Mouse (Mus musculus): Measurements from ENCODE around the gene Mpp2. TPM values are rescaled to one million over a fixed set of nuclear protein-coding genes. Genes with fewer than 3 reads are reported as not detected.

Gene Mpp2
- polyA plus RNA-seq, 1 experiment, result 12.8 TPM

- WGBS, result 84% methylated on average over 8 of the region's 8 CpGs
- Histone ChIP-seq H3K4me3 (replicated peaks; ENCODE audit: extremely low read depth, low read depth, low read length) (no peak overlapping the region), H3K4me1 (ENCODE audit: control insufficient read depth, insufficient read depth, low read length) (peaks cover 3% of the 10 kb centered on the region; the same call in 1 of the 2 replicates)
- no peak for DNase-seq
- TF ChIP-seq POLR2A (IDR thresholded peaks at IDR 0.05; ENCODE audit: borderline replicate concordance, extremely low read depth, low read depth, low read length) (no peak), CTCF (IDR thresholded peaks at IDR 0.05; ENCODE audit: insufficient read depth, low read length) (no peak)
Observed at GRCm38 (mm10) chr11:102008372-102008771, 79.9 kb downstream of the Mpp2 start.

Other genes with a start within 250 kb of the Mpp2 start
- 4.3 and 4.4 TPM in 2 replicates for gene Meox1, start 194.1 kb downstream of the Mpp2 start, polyA plus RNA-seq (2012; rRNA removed)
- gene Sost, start 121.5 kb downstream of the Mpp2 start, polyA plus RNA-seq (2012; rRNA removed), result 2.0 and 2.2 TPM in 2 replicates
- gene Cfap97d1, start 104.2 kb downstream of the Mpp2 start, polyA plus RNA-seq (2012; rRNA removed), result not detected in 2 replicates
- gene Dusp3, start 101.5 kb downstream of the Mpp2 start, polyA plus RNA-seq (2012; rRNA removed), result 176 and 296 TPM in 2 replicates
- gene Mpp3, start 60.1 kb downstream of the Mpp2 start, polyA plus RNA-seq (2012; rRNA removed), result 2.4 and 4.0 TPM in 2 replicates
- 7.8 and 12.0 TPM in 2 replicates for gene Cd300lg, start 47.0 kb downstream of the Mpp2 start, polyA plus RNA-seq (2012; rRNA removed)
- 6.3 and 9.8 TPM in 2 replicates for gene Ppy, start 12.8 kb upstream of the Mpp2 start, polyA plus RNA-seq (2012; rRNA removed)
- 9.6 TPM in 1 of 2 replicates, not detected in the other for gene Pyy, start 19.3 kb upstream of the Mpp2 start, polyA plus RNA-seq (2012; rRNA removed)
- 0.41 and 0.72 TPM in 2 replicates for gene Nags, start 57.0 kb upstream of the Mpp2 start, polyA plus RNA-seq (2012; rRNA removed)
- 20.5 and 26.7 TPM in 2 replicates for gene Tmem101, start 67.9 kb upstream of the Mpp2 start, polyA plus RNA-seq (2012; rRNA removed)
- 20.8 and 30.6 TPM in 2 replicates for gene Lsm12, start 96.8 kb upstream of the Mpp2 start, polyA plus RNA-seq (2012; rRNA removed)
- gene G6pc3, start 101.1 kb upstream of the Mpp2 start, polyA plus RNA-seq (2012; rRNA removed), result 74.4 and 82.5 TPM in 2 replicates
- gene Hdac5, start 141.7 kb upstream of the Mpp2 start, polyA plus RNA-seq (2012; rRNA removed), result 140 and 160 TPM in 2 replicates
- gene BC030867, start 160.4 kb upstream of the Mpp2 start, polyA plus RNA-seq (2012; rRNA removed), result 0.65 and 0.68 TPM in 2 replicates
- gene Asb16, start 180.2 kb upstream of the Mpp2 start, polyA plus RNA-seq (2012; rRNA removed), result 0.15 and 1.8 TPM in 2 replicates
- gene Tmub2, start 196.4 kb upstream of the Mpp2 start, polyA plus RNA-seq (2012; rRNA removed), result 46.3 and 53.4 TPM in 2 replicates
- gene Atxn7l3, start 208.1 kb upstream of the Mpp2 start, polyA plus RNA-seq (2012; rRNA removed), result 33.1 and 38.8 TPM in 2 replicates
- gene Ubtf, start 231.2 kb upstream of the Mpp2 start, polyA plus RNA-seq (2012; rRNA removed), result 23.9 and 27.7 TPM in 2 replicates